Mouse (Mus musculus): Measurements from ENCODE around the gene Nmt2.

DNA sequence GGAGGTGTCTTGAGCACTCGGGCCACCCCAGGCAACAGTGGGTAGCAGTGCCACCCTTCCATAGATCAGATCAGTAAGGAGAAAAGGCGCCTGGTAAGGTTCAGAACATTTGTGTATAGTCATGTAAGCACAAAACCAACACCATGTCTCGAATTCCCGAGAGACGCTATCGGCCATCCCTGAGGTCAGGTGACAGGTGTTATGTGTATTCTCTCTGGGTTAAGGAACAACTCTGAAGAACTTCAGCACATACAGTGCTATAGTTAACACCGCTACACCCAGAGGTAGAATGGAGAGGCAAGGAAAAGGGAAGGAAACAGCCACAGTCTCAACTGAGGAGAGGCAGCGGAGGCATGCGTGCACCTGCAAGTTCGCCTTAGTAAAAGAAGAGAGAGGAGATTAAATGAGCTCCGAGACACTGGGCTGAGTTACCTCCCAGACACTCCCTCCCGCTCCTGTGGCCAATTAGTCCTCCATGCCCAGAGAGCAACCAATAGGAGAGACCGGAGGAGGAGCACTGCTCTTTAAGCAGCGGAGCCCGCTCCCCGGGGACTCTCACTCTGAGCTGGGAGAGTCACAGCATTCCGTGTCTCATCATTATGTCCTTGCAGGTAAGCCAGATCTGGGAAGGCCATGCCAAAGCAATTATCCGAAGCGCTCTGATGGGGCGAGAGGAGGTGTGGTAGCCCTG, 51.7 kb downstream of the Nmt2 start, which contains the start of gene Acbd7:
- TF ChIP-seq CTCF (IDR thresholded peaks at IDR 0.05; ENCODE audit: low read depth, low read length) = no peak
- TF ChIP-seq POLR2A (IDR thresholded peaks at IDR 0.05; ENCODE audit: extremely low read depth, insufficient read depth, low read length) = no peak
